Mouse (Mus musculus) ES-E14 (cell line): Measurements from ENCODE around the gene Grhl3. TPM values are rescaled to one million over a fixed set of nuclear protein-coding genes. Genes with fewer than 3 reads are reported as not detected.

Source experiments
- DNase-seq: peaks from one replicate; pipeline ENCODE4 v3.0.0-alpha.2; 2013; ENCODE audit warnings: low read depth, low spot score
- H3K27ac ChIP-seq: 2 replicates; pipeline ENCODE4 v1.5.1; 2012; ENCODE audit warnings: low read depth, mild to moderate bottlenecking, low read length, moderate library complexity, mixed read lengths; ENCODE audit not compliant: poor library complexity, insufficient read depth, severe bottlenecking
- H3K36me3 ChIP-seq: 2 replicates; pipeline ENCODE4 v1.6.1; 2012; ENCODE audit warnings: mild to moderate bottlenecking, low read length, moderate library complexity, mixed read lengths; ENCODE audit not compliant: control insufficient read depth, poor library complexity, insufficient read depth, severe bottlenecking
- H3K4me1 ChIP-seq, 2 experiments: fragments of 150-350 bp in 1 of 2; sonication (generic) in 1 of 2; 2 replicates each; pipeline ENCODE4 v1.6.1; 2012; ENCODE audit warnings: low read length in 2 of 2, mild to moderate bottlenecking in 1 of 2, mixed read lengths in 1 of 2; ENCODE audit not compliant: control insufficient read depth in 2 of 2, insufficient read depth in 2 of 2, poor library complexity in 1 of 2
- H3K4me3 ChIP-seq, 2 experiments: fragments of 150-350 bp in 1 of 2; sonication (generic) in 1 of 2; 2 replicates each; pipeline ENCODE4 v1.5.1; 2012; ENCODE audit warnings: low read length in 2 of 2, low read depth in 1 of 2, mild to moderate bottlenecking in 1 of 2, mixed read lengths in 1 of 2; ENCODE audit not compliant: insufficient read depth in 1 of 2, poor library complexity in 1 of 2, severe bottlenecking in 1 of 2
- H3K9ac ChIP-seq: 2 replicates; pipeline ENCODE4 v1.6.1; 2012; ENCODE audit warnings: low read depth, mild to moderate bottlenecking, low read length, mixed read lengths; ENCODE audit not compliant: poor library complexity, insufficient read depth, severe bottlenecking
- H3K9me3 ChIP-seq: fragments of 150-350 bp; sonication (generic); 2 replicates; pipeline ENCODE4 v1.6.1; 2012; ENCODE audit warnings: low read depth, mild to moderate bottlenecking, low read length; ENCODE audit not compliant: control insufficient read depth, insufficient read depth
- CHD2 ChIP-seq: IDR thresholded peaks from 2 replicates; pipeline ENCODE4 v1.6.1; 2014; ENCODE audit warnings: mild to moderate bottlenecking, low read depth, low read length, inconsistent platforms
- HCFC1 ChIP-seq: IDR thresholded peaks from 2 replicates; pipeline ENCODE4 v1.6.1; 2012; ENCODE audit warnings: low read length, inconsistent platforms, borderline replicate concordance; ENCODE audit not compliant: insufficient read depth
- MAFK ChIP-seq: IDR thresholded peaks from 2 replicates; pipeline ENCODE4 v1.6.1; 2014; ENCODE audit warnings: mild to moderate bottlenecking, low read depth, low read length, inconsistent platforms; ENCODE audit not compliant: insufficient read depth
- ZNF384 ChIP-seq: IDR thresholded peaks from 2 replicates; pipeline ENCODE4 v1.6.1; 2012; ENCODE audit warnings: low read depth, low read length, inconsistent platforms
- in situ Hi-C, 2 experiments: fragments of 600-800 bp; cut with MboI; formaldehyde crosslinking; loops; one replicate each; pipeline ENCODE4 v1.15.1; 2025; ENCODE audit warnings: low sequenced_read_pairs in 2 of 2, inconsistent platforms in 1 of 2; ENCODE audit not compliant: unreplicated experiment in 2 of 2
- total RNA-seq: library from RNA; depleted of rRNA; stranded (reverse); fragments of 300-350 nt; gene quantifications from 2 replicates; pipeline ENCODE4 v1.2.3, GENCODE M21; 2012; rRNA removed

The Grhl3 gene
- total RNA-seq, 1 experiment = 6.7 TPM

GRCm38 (mm10) chr4:135494521-135495396, 78.7 kb downstream of the Grhl3 start, which contains the start of the genes Stpg1 and Nipal3:
TSS of gene Stpg1 (plus strand) at chr4:135494790.
TSS of gene Nipal3 (minus strand) at chr4:135495038.
- H3K27ac ChIP-seq = no peak within 1 kb of the TSS

GRCm38 (mm10) chr4:135493691-135494520, 79.5 kb downstream of the Grhl3 start:
- H3K9ac ChIP-seq = peak overlapping the region; percentile 57
- DNase-seq = no peak
- H3K4me1 ChIP-seq = peaks cover 3 to 8% of the 10 kb centered on the region in 2 experiments; a peak in 1 of 4 replicates
- in situ Hi-C loops = no loop called here
- no peaks in the 10 kb centered on the region for H3K9me3 ChIP-seq
- no peaks in the 10 kb centered on the region for H3K36me3 ChIP-seq
- H3K4me3 ChIP-seq = peak overlapping the region; percentile 75 to 95
- TF ChIP-seq HCFC1 = no peak
- 0 out of 2 replicates have a peak, but pooled peaks have one; percentile 7 for TF ChIP-seq ZNF384
- TF ChIP-seq MAFK = no peak
- H3K27ac ChIP-seq = no peak overlapping the region

More at GRCm38 (mm10) chr4:135494521-135495396, 78.7 kb downstream of the Grhl3 start, which contains the start of the genes Stpg1 and Nipal3:
- TF ChIP-seq HCFC1 = no peak; the same call in 1 of the 2 replicates
- peak; percentile 78 for TF ChIP-seq CHD2
- H3K9me3 ChIP-seq = no peaks in the 10 kb centered on the region
- H3K4me1 ChIP-seq = peaks cover 3 to 8% of the 10 kb centered on the region in 2 experiments; a peak in 1 of 4 replicates
- in situ Hi-C loops = no loop called here
- H3K9ac ChIP-seq = peak within 1 kb of the TSS; percentile 76
- no peaks in the 10 kb centered on the region for H3K36me3 ChIP-seq
- peak; percentile 95 for DNase-seq
- peak within 1 kb of the TSS; percentile 89 to 95 for H3K4me3 ChIP-seq

GRCm38 (mm10) chr4:135493271-135493670, 80.2 kb downstream of the Grhl3 start:
- H3K27ac ChIP-seq = no peak overlapping the region
- in situ Hi-C loops = no loop called here
- H3K36me3 ChIP-seq = no peaks in the 10 kb centered on the region; the same call in 1 of the 2 replicates
- H3K9me3 ChIP-seq = no peaks in the 10 kb centered on the region
- no peak for DNase-seq
- H3K4me3 ChIP-seq = peak overlapping the region in 1 of 2 experiments; percentile 95; a peak in 2 of 4 replicates
- TF ChIP-seq HCFC1 (no peak), MAFK (no peak)
- no peak overlapping the region for H3K9ac ChIP-seq
- H3K4me1 ChIP-seq = peaks cover 3 to 8% of the 10 kb centered on the region in 2 experiments; a peak in 1 of 4 replicates

Other genes with a start within 250 kb of the Grhl3 start
- 62.4 and 62.8 TPM in 2 replicates for gene Srrm1, start 220.3 kb downstream of the Grhl3 start, total RNA-seq
- gene Ncmap, start 175.4 kb downstream of the Grhl3 start, total RNA-seq = 1.2 and 1.6 TPM in 2 replicates
- 11.2 and 14.6 TPM in 2 replicates for gene Rcan3, start 139.8 kb downstream of the Grhl3 start, total RNA-seq
- 0.09 and 0.26 TPM in 2 replicates for gene Stpg1, start 78.8 kb downstream of the Grhl3 start, total RNA-seq
- 15.3 and 35.0 TPM in 2 replicates for gene Nipal3, start 78.6 kb downstream of the Grhl3 start, total RNA-seq
- gene Ifnlr1, start 112.7 kb upstream of the Grhl3 start, total RNA-seq = 3.3 and 6.2 TPM in 2 replicates
- gene Il22ra1, start 154.5 kb upstream of the Grhl3 start, total RNA-seq = 0.36 and 0.37 TPM in 2 replicates
- 0.85 and 0.95 TPM in 2 replicates for gene Myom3, start 186.1 kb upstream of the Grhl3 start, total RNA-seq